Mouse (Mus musculus) kidney, postnatal 0 days (tissue): ENCODE measurements at regions not wholly inside any gene's neighbourhood (a gene's known extent, or its start where the extent isn't known, plus 50 kb on each side); places are given as distances from the start of the nearest gene placed in this dataset.

Experiments used
- ATAC-seq: fragments of 200-750 bp; cut with Nextera tagmentation; replicated peaks from 2 replicates; pipeline ENCODE4 v1.8.0; 2017; ENCODE audit warnings: low read depth, moderate number of reproducible peaks, moderate TSS enrichment, moderate library complexity; ENCODE audit not compliant: low FRiP score
- DNase-seq: peaks from one replicate; pipeline ENCODE4 v3.0.0-alpha.2; 2016; ENCODE audit warnings: low spot score
- H3K27ac ChIP-seq: fragments of 300-500 bp; sonication (generic); 2 replicates; pipeline ENCODE4 v1.5.1; 2014; ENCODE audit warnings: mild to moderate bottlenecking
- H3K27me3 ChIP-seq: fragments of 300-500 bp; sonication (generic); 2 replicates; pipeline ENCODE4 v1.6.1; 2014; ENCODE audit warnings: low read length, mixed read lengths; ENCODE audit not compliant: insufficient read depth
- H3K36me3 ChIP-seq: fragments of 300-500 bp; sonication (generic); 2 replicates; pipeline ENCODE4 v1.6.1; 2014; ENCODE audit warnings: low read length, mixed read lengths; ENCODE audit not compliant: insufficient read depth
- H3K4me1 ChIP-seq: fragments of 300-500 bp; sonication (generic); replicated peaks from 2 replicates; pipeline ENCODE4 v1.6.1; 2014; ENCODE audit warnings: antibody characterized with exemption, low read length, mixed read lengths; ENCODE audit not compliant: insufficient read depth
- H3K4me2 ChIP-seq: fragments of 300-500 bp; sonication (generic); 2 replicates; pipeline ENCODE4 v1.6.1; 2014; ENCODE audit warnings: mild to moderate bottlenecking, low read length, moderate library complexity, mixed read lengths
- H3K4me3 ChIP-seq: fragments of 300-500 bp; sonication (generic); replicated peaks from 2 replicates; pipeline ENCODE4 v1.5.1; 2014; ENCODE audit warnings: low read depth, low read length
- H3K9ac ChIP-seq: fragments of 300-500 bp; sonication (generic); 2 replicates; pipeline ENCODE4 v1.6.1; 2014; ENCODE audit warnings: low read depth, low read length
- H3K9me3 ChIP-seq: fragments of 300-500 bp; sonication (generic); replicated peaks from 2 replicates; pipeline ENCODE4 v1.6.1; 2016; ENCODE audit warnings: low read length, inconsistent platforms, mixed read lengths
- CTCF ChIP-seq: IDR thresholded peaks from 2 replicates; pipeline ENCODE4 v1.5.1; 2016; ENCODE audit warnings: antibody characterized with exemption, low read depth, mild to moderate bottlenecking, moderate library complexity
- WGBS: fragments of 180-500 bp; shearing (Covaris S2); extraction: QIAGEN DNeasy Blood & Tissue Kit; methylation state at CpG from one replicate; pipeline ENCODE4 v1.1.7; 2014; 5-methylcytosine and 5-hydroxymethylcytosine counted together

DNA sequence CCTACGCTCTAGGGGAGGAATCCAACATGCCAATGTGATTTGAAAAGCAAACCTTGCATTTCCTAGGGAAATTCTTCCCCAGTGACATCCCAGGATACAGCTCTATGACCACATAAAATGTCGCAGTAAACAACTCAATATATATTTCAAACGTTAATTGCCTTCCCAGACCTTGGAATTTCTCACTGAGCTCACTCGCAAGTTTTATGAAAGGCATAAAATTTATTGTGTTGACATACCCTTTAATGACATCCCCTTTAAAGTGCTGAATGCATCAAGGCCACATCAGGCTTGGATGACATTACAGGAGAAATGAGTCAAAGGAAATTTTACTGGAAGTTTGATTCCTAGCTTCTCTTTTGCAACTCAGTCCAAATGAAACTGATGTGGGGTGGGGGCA, 337.0 kb downstream of the Rps15a start:
- ATAC-seq (0 out of 2 replicates have a peak, but pooled peaks have one; percentile 17), DNase-seq (peak; percentile 79)
- Histone ChIP-seq H3K4me1 (no peaks in the 10 kb centered on the region), H3K36me3 (no peaks in the 10 kb centered on the region), H3K27ac (no peak overlapping the region), H3K4me3 (no peak overlapping the region), H3K27me3 (no peaks in the 10 kb centered on the region), H3K9me3 (no peaks in the 10 kb centered on the region), H3K9ac (no peak overlapping the region), H3K4me2 (no peak overlapping the region)
- TF ChIP-seq CTCF = no peak
- 17% methylated on average over 4 of the region's 4 CpGs for WGBS

DNA sequence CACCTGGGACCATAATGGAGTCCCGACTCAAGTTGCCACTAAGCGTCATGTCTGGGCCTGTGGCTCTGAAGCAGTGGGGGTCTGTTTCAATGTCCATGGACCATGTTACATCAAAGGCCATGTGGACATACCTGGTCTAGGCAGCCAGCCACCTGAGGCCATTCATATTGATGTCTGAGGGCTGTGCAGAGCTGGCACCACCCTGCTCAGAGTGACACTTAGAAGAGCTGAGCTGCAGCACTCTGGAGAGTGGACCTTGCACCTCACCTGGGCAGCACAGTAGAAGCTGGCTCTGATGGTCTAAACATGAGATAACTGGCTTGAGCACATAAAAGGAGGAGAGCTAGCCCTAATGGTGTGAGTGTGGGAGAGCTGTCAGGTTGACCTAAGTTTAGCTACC, 338.1 kb downstream of the Rps15a start:
- Histone ChIP-seq H3K4me2 (no peak overlapping the region), H3K9ac (no peak overlapping the region), H3K9me3 (0 out of 2 replicates have a peak, but pooled peaks cover under 1% of the 10 kb centered on the region), H3K27ac (no peak overlapping the region), H3K27me3 (no peaks in the 10 kb centered on the region), H3K36me3 (no peaks in the 10 kb centered on the region), H3K4me1 (no peaks in the 10 kb centered on the region), H3K4me3 (no peak overlapping the region)
- DNase-seq (no peak), ATAC-seq (no peak)
- TF ChIP-seq CTCF = no peak
- 98% methylated on average over 2 of the region's 2 CpGs for WGBS

DNA sequence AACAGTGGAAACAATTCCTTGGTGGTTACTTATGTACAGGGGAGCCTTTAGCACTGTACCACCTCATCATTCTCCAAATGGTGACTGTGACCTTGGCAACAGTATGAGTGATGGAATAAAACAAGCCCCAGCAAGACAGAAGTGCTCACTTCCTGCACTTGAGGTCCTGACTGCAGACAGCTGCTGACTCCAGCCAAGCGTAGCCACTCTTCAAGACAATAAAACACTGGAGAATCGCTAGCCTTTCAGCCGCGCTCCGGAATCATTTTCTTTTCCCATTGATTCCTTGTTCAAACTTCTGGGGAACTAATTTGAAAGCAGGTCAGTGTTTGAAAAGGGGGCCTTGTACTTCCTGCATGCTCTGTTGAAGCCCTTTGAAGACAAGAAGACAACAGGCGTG, 344.2 kb downstream of the Rps15a start:
- TF ChIP-seq CTCF = no peak
- WGBS = 36% methylated on average over 6 of the region's 6 CpGs
- no peak overlapping the region for H3K4me2 ChIP-seq
- no peaks in the 10 kb centered on the region for H3K4me1 ChIP-seq
- 0 out of 2 replicates have a peak, but pooled peaks cover 5% of the 10 kb centered on the region for H3K9me3 ChIP-seq
- ATAC-seq (no peak; the same call in 1 of the 2 replicates), DNase-seq (peak; percentile 51)
- H3K27ac ChIP-seq = no peak overlapping the region
- no peak overlapping the region for H3K4me3 ChIP-seq
- no peaks in the 10 kb centered on the region for H3K27me3 ChIP-seq
- no peak overlapping the region for H3K9ac ChIP-seq
- no peaks in the 10 kb centered on the region for H3K36me3 ChIP-seq

DNA sequence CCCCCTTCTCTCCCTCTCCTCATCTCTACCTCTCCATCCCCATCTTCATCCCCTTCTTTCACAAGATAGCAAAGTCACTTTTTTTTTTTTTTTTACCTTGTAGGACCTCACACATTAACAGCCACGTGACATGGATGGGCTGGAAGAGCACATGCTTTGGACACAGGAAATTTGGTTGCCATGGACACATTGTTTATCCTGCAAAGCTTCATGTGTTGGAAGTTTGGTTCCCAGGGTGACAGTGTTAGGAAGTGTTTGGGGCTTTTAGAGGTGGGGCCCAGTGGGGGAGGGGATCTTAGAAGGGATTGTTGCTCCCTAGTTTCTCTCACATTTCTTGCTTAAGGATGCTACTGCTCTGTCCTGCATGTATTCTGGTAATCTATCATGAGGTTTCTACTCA, 356.5 kb downstream of the Rps15a start:
- no peak for TF ChIP-seq CTCF
- Histone ChIP-seq H3K27me3 (no peaks in the 10 kb centered on the region), H3K36me3 (no peaks in the 10 kb centered on the region), H3K4me3 (no peak overlapping the region), H3K27ac (no peak overlapping the region), H3K9ac (no peak overlapping the region), H3K4me1 (no peaks in the 10 kb centered on the region), H3K4me2 (no peak overlapping the region), H3K9me3 (no peaks in the 10 kb centered on the region)
- DNase-seq = no peak
- ATAC-seq = no peak
- WGBS = 43% methylated on average over 1 of the region's 1 CpGs

DNA sequence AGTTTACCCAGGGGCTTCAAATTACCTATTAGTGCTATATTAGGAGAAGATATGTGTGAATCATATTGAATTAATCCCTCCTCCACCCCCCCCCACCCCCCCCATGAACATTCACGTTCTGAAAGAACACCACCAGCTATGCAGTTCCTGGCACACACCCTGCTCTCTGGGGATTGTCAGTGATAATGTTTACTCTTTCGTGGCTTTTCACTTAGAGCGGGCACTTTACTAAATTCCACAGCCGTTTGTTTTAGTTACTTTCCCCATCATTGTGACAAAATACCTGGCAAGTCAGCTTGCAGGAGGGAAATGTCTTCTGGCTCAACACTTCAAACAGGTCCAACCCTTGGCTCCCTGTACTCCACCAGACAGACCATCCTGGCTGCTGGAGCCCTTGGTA, 359.0 kb downstream of the Rps15a start:
- WGBS = 29% methylated on average over 4 of the region's 4 CpGs
- no peak for TF ChIP-seq CTCF
- no peak overlapping the region for H3K27ac ChIP-seq
- no peaks in the 10 kb centered on the region for H3K27me3 ChIP-seq
- H3K36me3 ChIP-seq = no peaks in the 10 kb centered on the region
- no peaks in the 10 kb centered on the region for H3K9me3 ChIP-seq
- no peak overlapping the region for H3K4me2 ChIP-seq
- no peaks in the 10 kb centered on the region for H3K4me1 ChIP-seq
- DNase-seq (no peak), ATAC-seq (no peak)
- H3K9ac ChIP-seq = no peak overlapping the region
- H3K4me3 ChIP-seq = no peak overlapping the region

DNA sequence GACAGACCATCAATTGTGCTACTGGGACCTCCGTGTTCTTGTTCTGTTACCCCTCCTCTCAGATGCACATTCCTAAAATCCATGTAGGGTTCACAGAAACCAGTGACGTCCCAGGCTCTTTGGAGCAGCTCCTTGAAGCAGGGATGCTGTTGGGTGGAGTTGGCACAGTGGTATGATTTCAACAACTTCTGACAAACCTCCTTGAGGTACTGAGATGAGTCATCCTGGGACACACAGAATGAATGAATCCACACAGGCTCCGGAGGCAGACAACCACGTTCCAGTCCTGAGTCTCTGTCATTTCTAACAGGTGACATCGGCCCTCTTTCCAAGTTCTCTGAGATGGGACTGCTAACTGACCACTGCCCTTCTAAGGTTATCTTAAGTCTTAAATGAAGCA, 360.2 kb downstream of the Rps15a start:
- no peaks in the 10 kb centered on the region for H3K9me3 ChIP-seq
- H3K27ac ChIP-seq = no peak overlapping the region
- no peaks in the 10 kb centered on the region for H3K36me3 ChIP-seq
- H3K4me1 ChIP-seq = no peaks in the 10 kb centered on the region
- DNase-seq (no peak), ATAC-seq (no peak)
- H3K4me2 ChIP-seq = no peak overlapping the region
- TF ChIP-seq CTCF = no peak
- no peak overlapping the region for H3K4me3 ChIP-seq
- WGBS = 73% methylated on average over 5 of the region's 5 CpGs
- H3K27me3 ChIP-seq = no peaks in the 10 kb centered on the region
- no peak overlapping the region for H3K9ac ChIP-seq

DNA sequence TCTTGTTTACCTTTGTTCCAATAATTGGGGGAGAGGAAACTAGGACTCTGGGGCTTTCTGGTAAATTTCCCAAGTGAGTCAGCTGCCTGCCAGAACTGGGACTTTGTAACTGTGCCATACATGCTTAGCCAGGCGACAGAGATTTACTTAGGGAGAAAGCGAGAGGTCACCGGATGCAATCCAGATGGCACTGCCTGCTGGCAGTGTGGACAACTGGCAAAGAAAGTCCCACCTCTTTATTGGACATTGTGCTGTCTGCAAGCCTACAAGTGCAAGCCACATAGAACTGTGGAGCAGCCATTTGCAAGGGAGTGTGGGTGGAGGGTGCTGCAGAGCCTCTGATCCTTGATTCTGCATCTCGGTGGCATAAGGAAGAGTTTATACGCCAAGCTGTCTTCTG, 362.7 kb downstream of the Rps15a start:
- TF ChIP-seq CTCF = no peak
- DNase-seq (no peak), ATAC-seq (no peak)
- Histone ChIP-seq H3K9ac (no peak overlapping the region), H3K4me2 (no peak overlapping the region), H3K4me1 (no peaks in the 10 kb centered on the region), H3K27me3 (no peaks in the 10 kb centered on the region), H3K36me3 (no peaks in the 10 kb centered on the region), H3K4me3 (no peak overlapping the region), H3K27ac (no peak overlapping the region), H3K9me3 (no peaks in the 10 kb centered on the region)
- 51% methylated on average over 5 of the region's 5 CpGs for WGBS
